Mouse (Mus musculus) liver, postnatal 0 days (tissue): ENCODE results near the gene Tsacc. TPM values are rescaled to one million over a fixed set of nuclear protein-coding genes. Genes with fewer than 3 reads are reported as not detected.

Experiments
- ATAC-seq: fragments of 200-750 bp; cut with Nextera tagmentation; 2 replicates; pipeline ENCODE4 v1.8.0; 2017; ENCODE audit warnings: mild to moderate bottlenecking, moderate library complexity
- DNase-seq: peaks from one replicate; pipeline ENCODE4 v3.0.0-alpha.2; 2016
- H3K27ac ChIP-seq: fragments of 300-500 bp; sonication (generic); 2 replicates; pipeline ENCODE4 v1.5.1; 2014; ENCODE audit warnings: antibody characterized with exemption, moderate library complexity, mild to moderate bottlenecking, low read depth
- H3K27me3 ChIP-seq: fragments of 300-500 bp; sonication (generic); 2 replicates; pipeline ENCODE4 v1.6.1; 2014; ENCODE audit warnings: low read length, control low read depth, mixed read lengths; ENCODE audit not compliant: insufficient read depth
- H3K36me3 ChIP-seq: fragments of 300-500 bp; sonication (generic); replicated peaks from 2 replicates; pipeline ENCODE4 v1.6.1; 2014; ENCODE audit warnings: mild to moderate bottlenecking, control low read depth, low read length, moderate library complexity, mixed read lengths; ENCODE audit not compliant: insufficient read depth
- H3K4me1 ChIP-seq: fragments of 300-500 bp; sonication (generic); 2 replicates; pipeline ENCODE4 v1.6.1; 2014; ENCODE audit warnings: antibody characterized with exemption, mild to moderate bottlenecking, control low read depth; ENCODE audit not compliant: insufficient read depth
- H3K4me2 ChIP-seq: fragments of 300-500 bp; sonication (generic); 2 replicates; pipeline ENCODE4 v1.6.1; 2014; ENCODE audit warnings: low read depth, mild to moderate bottlenecking, low read length, moderate library complexity, mixed read lengths
- H3K4me3 ChIP-seq: fragments of 300-500 bp; sonication (generic); 2 replicates; pipeline ENCODE4 v1.5.1; 2014; ENCODE audit warnings: low read depth, low read length
- H3K9ac ChIP-seq: fragments of 300-500 bp; sonication (generic); replicated peaks from 2 replicates; pipeline ENCODE4 v1.6.1; 2014; ENCODE audit warnings: mild to moderate bottlenecking, moderate library complexity
- H3K9me3 ChIP-seq: fragments of 300-500 bp; sonication (generic); 2 replicates; pipeline ENCODE4 v1.6.1; 2016; ENCODE audit warnings: mild to moderate bottlenecking, control low read depth, low read length, mixed read lengths
- CTCF ChIP-seq: sonication (generic); IDR thresholded peaks from 2 replicates; pipeline ENCODE4 v1.5.1; 2016; ENCODE audit warnings: antibody characterized with exemption, low read depth
- EP300 ChIP-seq: IDR thresholded peaks from 2 replicates; pipeline ENCODE4 v1.6.1; 2016; ENCODE audit warnings: antibody characterized with exemption, low read depth, mild to moderate bottlenecking
- WGBS: fragments of 180-500 bp; shearing (Covaris S2); extraction: QIAGEN DNeasy Blood & Tissue Kit; methylation state at CpG from one replicate; pipeline ENCODE4 v1.1.7; 2014; ENCODE audit not compliant: insufficient replicate concordance; 5-methylcytosine and 5-hydroxymethylcytosine counted together
- polyA plus RNA-seq: library from polyadenylated mRNA; unstranded; fragments of >200 nt; fragmentation: Nextera tagmentation; extraction: Ambion mirVana; gene quantifications from 2 replicates; pipeline ENCODE4 v1.2.1, GENCODE M21; 2015

The Tsacc gene
- polyA plus RNA-seq, 1 experiment from 2014 or later: 7.0 TPM

DNA sequence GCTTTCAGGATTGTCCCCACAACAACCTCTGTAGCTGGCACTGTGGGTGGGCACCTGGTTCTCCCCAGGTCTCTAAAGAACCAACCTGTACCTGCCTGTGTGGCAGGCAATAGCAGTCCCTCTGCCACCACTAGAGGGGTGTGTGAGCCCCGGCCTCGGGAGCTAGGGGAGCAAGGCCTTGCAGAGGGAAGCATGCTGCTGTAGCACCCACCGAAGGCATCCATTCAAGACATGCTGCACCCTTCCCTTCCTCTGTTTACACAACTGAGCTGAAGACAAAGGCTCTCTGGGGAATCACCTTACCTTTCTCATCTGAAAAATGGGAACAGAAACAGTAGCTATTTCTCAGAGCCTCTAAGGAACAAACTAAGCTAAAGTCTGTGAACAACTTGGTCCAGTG is 61.6 kb downstream of the Tsacc start:
- Histone ChIP-seq H3K4me2 (no peak overlapping the region), H3K9ac (no peak overlapping the region), H3K36me3 (no peaks in the 10 kb centered on the region), H3K4me1 (no peaks in the 10 kb centered on the region), H3K27me3 (peaks cover 60% of the 10 kb centered on the region), H3K9me3 (no peaks in the 10 kb centered on the region), H3K27ac (no peak overlapping the region), H3K4me3 (no peak overlapping the region)
- ATAC-seq (no peak), DNase-seq (no peak)
- TF ChIP-seq EP300 (no peak), CTCF (peak; percentile 48)
- 7% methylated on average over 3 of the region's 3 CpGs for WGBS

DNA sequence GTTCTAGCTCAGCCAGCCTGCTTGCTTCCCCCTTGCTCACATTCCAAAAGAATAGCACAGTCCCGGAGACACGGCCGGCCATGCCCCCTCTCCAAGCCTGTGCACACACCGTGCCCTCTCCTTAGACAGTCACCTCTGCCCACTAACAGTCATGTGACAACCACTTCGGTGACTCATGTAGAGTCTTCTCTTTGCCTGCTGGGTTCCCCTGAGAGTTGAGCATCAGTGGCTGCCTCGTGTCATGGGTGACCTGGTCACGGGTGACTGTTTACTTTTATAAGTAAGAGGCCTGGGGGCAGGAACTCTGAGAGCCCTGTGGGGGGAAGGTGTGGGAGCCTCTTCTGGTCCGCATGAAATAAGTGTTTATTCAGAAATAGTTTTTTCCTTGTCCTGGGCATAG is 62.8 kb downstream of the Tsacc start:
- Histone ChIP-seq H3K27me3 (peaks cover 48% of the 10 kb centered on the region), H3K27ac (no peak overlapping the region), H3K4me3 (no peak overlapping the region), H3K36me3 (no peaks in the 10 kb centered on the region), H3K4me1 (no peaks in the 10 kb centered on the region), H3K4me2 (no peak overlapping the region), H3K9ac (no peak overlapping the region), H3K9me3 (no peaks in the 10 kb centered on the region)
- ATAC-seq (no peak), DNase-seq (no peak)
- TF ChIP-seq EP300 (no peak), CTCF (no peak)
- WGBS: 65% methylated on average over 8 of the region's 8 CpGs

DNA sequence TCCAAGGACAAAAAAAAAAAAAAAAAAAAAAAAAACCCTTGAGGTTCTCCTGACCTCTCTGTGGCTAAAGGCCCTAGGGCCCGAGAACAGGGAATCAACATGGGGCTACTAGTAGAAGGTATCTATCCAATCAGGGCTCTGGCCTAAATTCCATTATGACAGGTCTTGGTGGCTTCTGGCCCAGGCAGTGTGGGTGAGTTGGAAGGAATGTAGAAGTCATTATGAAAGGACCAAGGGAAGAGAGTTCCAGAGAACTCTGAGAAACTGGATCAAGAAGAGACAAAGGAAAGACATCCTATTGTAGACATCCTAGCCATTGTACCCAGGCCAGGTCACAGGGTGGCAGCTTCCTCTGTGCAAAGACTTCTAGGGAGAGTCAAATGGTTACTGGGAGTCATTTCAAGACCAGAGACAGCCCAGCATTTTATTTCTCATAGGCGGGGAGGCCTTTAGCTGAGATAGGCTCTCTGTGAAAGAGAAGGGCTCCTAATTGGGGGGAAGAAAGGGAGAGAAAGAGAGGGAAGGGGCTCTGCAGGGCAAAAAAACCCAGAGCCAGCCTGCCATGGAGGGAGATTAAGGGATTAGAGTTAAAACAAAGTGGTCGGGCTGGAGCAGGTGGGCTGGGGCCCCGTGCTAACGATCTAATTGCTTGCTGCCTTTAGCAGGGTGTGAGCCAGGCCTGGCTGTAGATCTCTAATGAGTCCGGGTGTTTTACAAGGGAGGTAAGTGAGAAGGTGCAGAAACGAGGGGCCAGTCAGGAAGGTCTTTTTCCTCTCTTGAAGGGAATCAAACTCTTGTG is 63.7 kb downstream of the Tsacc start:
- TF ChIP-seq CTCF: no peak
- TF ChIP-seq EP300: no peak
- peaks cover 38% of the 10 kb centered on the region; the same call in 1 of the 2 replicates for H3K27me3 ChIP-seq
- H3K4me3 ChIP-seq: no peak overlapping the region
- no peaks in the 10 kb centered on the region for H3K36me3 ChIP-seq
- no peak for DNase-seq
- H3K4me1 ChIP-seq: no peaks in the 10 kb centered on the region
- WGBS: 22% methylated on average over 7 of the region's 7 CpGs
- H3K9ac ChIP-seq: no peak overlapping the region
- no peaks in the 10 kb centered on the region for H3K9me3 ChIP-seq
- H3K4me2 ChIP-seq: no peak overlapping the region
- no peak overlapping the region for H3K27ac ChIP-seq
- ATAC-seq: no peak

Other genes starting within 250 kb of the Tsacc start
- 78.0 and 80.1 TPM in 2 replicates for gene Naxe, start 238.5 kb downstream of the Tsacc start, polyA plus RNA-seq
- not detected in 2 replicates for gene Ttc24, start 218.7 kb downstream of the Tsacc start, polyA plus RNA-seq
- gene Iqgap3, start 215.0 kb downstream of the Tsacc start, polyA plus RNA-seq: 2.9 and 3.2 TPM in 2 replicates
- 5.7 and 6.4 TPM in 2 replicates for gene Mef2d, start 154.6 kb downstream of the Tsacc start, polyA plus RNA-seq
- 6.5 and 7.0 TPM in 2 replicates for gene Rhbg, start 42.3 kb downstream of the Tsacc start, polyA plus RNA-seq
- gene Gm38392, start 9.8 kb downstream of the Tsacc start, polyA plus RNA-seq: 0.64 and 1.0 TPM in 2 replicates
- 138 and 151 TPM in 2 replicates for gene Cct3, start 117 bp upstream of the Tsacc start, polyA plus RNA-seq
- 111 and 114 TPM in 2 replicates for gene Glmp, start 28.0 kb upstream of the Tsacc start, polyA plus RNA-seq
- gene Tmem79, start 39.1 kb upstream of the Tsacc start, polyA plus RNA-seq: 1.4 TPM in 2 replicates
- gene Smg5, start 39.3 kb upstream of the Tsacc start, polyA plus RNA-seq: 9.9 and 11.8 TPM in 2 replicates
- gene Paqr6, start 67.6 kb upstream of the Tsacc start, polyA plus RNA-seq: 1.7 and 2.0 TPM in 2 replicates
- gene Bglap3, start 75.7 kb upstream of the Tsacc start, polyA plus RNA-seq: 0.43 and 0.62 TPM in 2 replicates
- not detected in 2 replicates for gene Bglap2, start 81.7 kb upstream of the Tsacc start, polyA plus RNA-seq
- not detected in 2 replicates for gene Bglap, start 87.5 kb upstream of the Tsacc start, polyA plus RNA-seq
- 59.5 and 64.3 TPM in 2 replicates for gene Pmf1, start 113.3 kb upstream of the Tsacc start, polyA plus RNA-seq
- 9.0 and 9.2 TPM in 2 replicates for gene Slc25a44, start 128.1 kb upstream of the Tsacc start, polyA plus RNA-seq
- 27.3 and 30.0 TPM in 2 replicates for gene Sema4a, start 164.2 kb upstream of the Tsacc start, polyA plus RNA-seq
- gene Lmna, start 213.0 kb upstream of the Tsacc start, polyA plus RNA-seq: 68.4 and 73.4 TPM in 2 replicates
- 0.37 and 0.51 TPM in 2 replicates for gene Mex3a, start 235.4 kb upstream of the Tsacc start, polyA plus RNA-seq